Mouse (Mus musculus): ENCODE data around the gene Foxn3.

Foxn3 gene

GRCm38 (mm10) chr12:99563219-99564059 lies at the start of gene Foxn3:
Gene Foxn3, minus strand, starts transcription at chr12:99563582.
- DNase-seq (ENCODE audit: low read depth, low spot score) = peak; percentile 82

DNA sequence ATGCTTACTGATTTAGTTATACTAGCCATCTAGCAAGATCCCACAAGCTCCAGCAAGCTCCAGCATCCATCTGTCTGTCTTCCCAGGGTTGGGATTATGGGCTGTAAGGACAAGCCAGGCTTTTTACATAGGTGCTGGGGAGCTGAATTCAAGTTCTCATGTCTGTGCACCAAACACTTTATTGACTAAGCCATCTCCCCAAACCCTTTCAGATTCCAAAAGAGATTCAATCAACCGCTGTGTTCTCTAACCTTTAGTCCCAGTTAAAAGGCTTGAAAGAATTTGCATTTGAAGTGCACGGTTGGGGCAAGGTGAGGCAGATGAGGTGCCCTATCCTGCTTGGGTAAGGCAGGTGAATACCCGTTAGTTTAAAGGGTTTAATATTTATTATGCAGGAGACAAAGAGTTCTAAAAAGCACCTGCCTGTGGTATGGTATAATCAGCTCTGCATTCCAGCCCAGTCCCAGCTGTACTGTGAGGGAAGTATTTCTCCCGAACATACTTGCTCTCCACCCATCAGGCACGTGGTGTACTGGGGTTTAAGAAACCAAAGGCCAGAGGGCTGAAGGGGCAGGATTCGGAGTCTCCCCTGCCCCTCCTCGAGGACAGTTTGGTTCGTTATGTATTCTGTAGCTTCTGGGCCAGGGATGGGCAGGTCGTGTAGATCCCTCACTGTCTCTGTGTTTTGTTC lies 48.9 kb upstream of the Foxn3 start:
- DNase-seq (ENCODE audit: low read depth, low spot score) = no peak

- DNase-seq (ENCODE audit: low read depth, low spot score) = no peak
These were observed 47.5 kb upstream of the Foxn3 start for GRCm38 (mm10) chr12:99610868-99611267.

DNA sequence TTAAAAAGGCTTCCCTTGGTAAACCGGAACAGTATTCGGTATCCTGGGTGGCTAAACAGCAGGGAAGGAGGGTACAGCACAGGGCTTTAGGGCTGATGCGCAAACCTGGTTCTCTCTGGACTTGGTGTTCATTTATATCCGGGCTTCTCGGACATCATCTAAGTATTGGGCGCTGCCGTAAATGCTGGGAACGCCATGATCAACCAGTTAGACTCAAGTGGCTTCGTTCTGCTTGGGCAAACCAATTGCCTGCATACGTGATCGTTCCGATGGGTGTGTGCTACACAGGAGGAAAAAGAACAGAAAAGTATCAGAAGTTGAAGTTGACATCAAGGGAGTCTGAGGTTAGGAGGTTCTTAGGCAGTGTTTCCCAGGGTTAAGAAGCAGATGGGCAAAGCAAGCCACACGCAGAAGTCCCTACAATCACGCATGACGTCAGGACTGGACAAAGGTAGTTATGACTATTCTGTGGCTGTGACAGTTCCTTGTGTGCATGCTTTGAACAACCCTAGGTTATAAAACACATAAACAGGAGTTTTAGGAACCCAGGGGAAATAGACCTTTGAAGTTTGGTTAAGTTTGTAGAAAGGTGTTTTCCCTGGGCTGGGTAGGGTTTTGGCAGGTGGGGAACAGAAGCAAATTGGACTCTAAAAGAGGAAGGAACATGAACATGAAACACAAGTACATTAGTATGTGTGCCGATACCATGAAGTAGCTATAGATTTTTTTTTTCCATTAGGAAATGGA lies 46.9 kb upstream of the Foxn3 start:
- no peak for DNase-seq (ENCODE audit: low read depth, low spot score)

GRCm38 (mm10) chr12:99609643-99610042 lies 46.3 kb upstream of the Foxn3 start:
- no peak for DNase-seq (ENCODE audit: low read depth, low spot score)

GRCm38 (mm10) chr12:99608279-99608955 lies 45.0 kb upstream of the Foxn3 start:
- no peak for DNase-seq (ENCODE audit: low read depth, low spot score)

- no peak for DNase-seq (ENCODE audit: low read depth, low spot score)
These were observed 40.0 kb upstream of the Foxn3 start for GRCm38 (mm10) chr12:99603381-99603780.

DNA sequence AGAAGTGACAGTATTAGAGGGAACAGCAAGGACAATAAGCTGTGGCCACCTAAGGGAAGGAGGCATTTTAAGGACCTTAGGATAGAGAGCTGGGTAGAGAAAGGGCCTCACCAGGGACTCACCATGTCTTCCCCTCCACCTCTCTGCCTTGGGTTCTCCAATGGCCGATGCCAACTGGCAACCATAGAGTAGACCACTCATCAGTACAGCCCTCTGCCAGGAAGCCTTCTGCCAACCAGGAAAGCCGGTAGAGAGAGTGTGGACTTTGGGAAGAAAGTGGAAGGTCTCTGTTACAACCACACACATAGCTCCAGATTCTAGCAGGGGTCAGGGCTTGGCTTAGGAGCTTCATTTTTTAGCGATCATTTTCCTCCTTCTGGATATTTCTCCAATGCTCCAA lies 38.5 kb upstream of the Foxn3 start:
- DNase-seq (ENCODE audit: low read depth, low spot score) = no peak

GRCm38 (mm10) chr12:99601392-99601791 lies 38.0 kb upstream of the Foxn3 start:
- no peak for DNase-seq (ENCODE audit: low read depth, low spot score)

DNA sequence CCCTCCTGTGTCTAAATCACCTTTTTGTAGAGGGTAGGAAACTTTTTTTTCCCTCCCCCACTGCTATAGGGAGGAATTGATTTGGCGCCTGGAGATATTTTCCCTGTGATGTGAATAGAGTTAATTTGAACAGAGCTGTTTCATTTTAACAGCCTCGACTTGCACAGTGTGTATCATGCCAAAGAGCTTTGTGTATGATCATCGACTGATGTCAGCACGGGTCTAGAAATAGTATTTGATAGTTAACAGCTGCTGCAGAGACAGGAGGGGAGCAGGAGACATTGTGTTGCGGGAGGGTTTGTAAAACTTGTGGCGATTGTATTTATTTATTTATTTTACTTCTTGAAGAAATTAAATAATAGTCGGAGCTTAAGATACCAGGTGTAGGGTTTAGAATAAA lies 36.2 kb upstream of the Foxn3 start:
- DNase-seq (ENCODE audit: low read depth, low spot score) = no peak

DNA sequence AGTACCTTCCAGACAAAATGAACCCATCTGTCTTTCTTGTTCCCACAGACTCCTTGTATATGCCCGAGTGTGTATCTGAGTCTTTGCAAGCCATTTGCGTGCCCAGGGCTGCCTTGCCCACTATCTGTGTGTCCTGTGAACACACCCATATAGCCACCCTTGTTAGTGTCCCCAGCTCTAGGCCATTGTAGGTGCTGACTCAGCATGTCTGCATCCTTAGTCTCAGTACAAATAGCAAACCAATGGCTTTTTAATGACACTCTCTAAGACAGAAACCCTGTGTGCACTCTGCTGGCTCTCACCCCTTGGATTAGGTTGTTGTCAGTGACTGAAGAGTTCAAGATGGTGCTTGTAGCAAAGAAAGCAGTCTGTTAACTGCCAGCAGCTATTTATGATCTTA lies 33.0 kb upstream of the Foxn3 start:
- DNase-seq (ENCODE audit: low read depth, low spot score) = no peak

- DNase-seq (ENCODE audit: low read depth, low spot score) = no peak
These were observed 24.0 kb upstream of the Foxn3 start for GRCm38 (mm10) chr12:99587338-99587737.

GRCm38 (mm10) chr12:99579989-99580388 lies 16.6 kb upstream of the Foxn3 start:
- DNase-seq (ENCODE audit: low read depth, low spot score) = no peak

- DNase-seq (ENCODE audit: low read depth, low spot score) = no peak
These were observed 13.3 kb upstream of the Foxn3 start for GRCm38 (mm10) chr12:99576682-99577081.

- DNase-seq (ENCODE audit: low read depth, low spot score) = peak; percentile 86
These were observed 10.9 kb upstream of the Foxn3 start for GRCm38 (mm10) chr12:99574299-99574698.

DNA sequence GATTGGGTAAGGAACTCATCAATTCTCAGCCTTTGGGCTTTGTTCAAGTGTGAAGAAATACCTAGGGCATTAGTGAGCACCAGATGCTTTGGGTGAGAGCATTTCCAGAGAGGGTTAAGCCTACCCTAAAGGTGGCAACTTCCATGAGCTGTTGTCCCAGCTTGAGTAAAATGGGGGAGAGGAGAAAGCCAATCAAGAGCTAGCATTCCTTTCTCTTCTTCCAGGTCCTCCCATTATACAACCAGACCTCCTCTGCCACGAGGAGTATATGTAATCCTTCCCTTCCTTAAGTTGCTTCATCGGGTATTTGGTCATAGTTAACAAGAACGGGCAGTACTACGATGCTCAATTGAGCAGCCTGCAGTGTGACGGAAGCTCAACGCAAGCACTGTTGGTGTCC lies 9.7 kb upstream of the Foxn3 start:
- no peak for DNase-seq (ENCODE audit: low read depth, low spot score)

DNA sequence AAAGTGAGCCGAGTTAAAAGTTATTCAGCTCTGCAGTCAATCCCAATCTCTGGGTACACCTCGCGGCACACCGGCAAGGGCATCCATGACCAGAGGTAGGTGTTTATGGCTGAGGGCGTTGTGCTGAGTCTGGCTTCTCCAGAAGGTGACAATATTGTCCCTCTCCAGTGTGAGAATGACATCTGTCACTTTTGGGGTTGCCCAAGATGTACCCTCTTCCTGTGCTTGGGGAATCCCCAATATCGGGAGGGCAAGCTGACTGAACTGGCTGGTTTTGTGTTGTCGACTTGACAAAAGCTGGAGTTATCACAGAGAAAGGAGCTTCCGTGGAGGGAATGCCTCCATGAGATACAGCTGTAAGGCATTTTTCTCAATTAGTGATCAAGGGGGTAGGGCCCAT lies 8.6 kb upstream of the Foxn3 start:
- DNase-seq (ENCODE audit: low read depth, low spot score) = no peak

- DNase-seq (ENCODE audit: low read depth, low spot score) = no peak
These were observed 7.0 kb upstream of the Foxn3 start for GRCm38 (mm10) chr12:99570197-99570956.

DNA sequence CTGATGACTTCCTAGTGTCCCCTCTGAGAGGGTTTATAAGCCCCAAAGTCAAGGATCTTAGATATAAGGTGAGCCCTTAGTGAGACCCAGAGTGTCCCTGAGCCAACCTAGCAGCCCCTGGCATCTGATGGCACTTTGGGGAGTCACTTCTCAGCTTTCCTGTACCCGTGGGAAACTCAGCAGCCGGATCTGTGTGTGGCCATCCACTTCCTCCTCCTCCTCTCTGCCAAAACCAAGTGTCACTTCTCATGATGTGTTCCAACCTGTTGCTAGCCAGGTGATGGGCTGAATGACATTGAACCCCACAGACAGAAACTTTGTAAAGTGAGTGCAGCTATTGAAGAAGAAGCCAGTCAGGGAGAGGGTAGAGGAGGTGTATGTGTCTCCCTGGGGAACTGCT lies 2.2 kb upstream of the Foxn3 start:
- no peak for DNase-seq (ENCODE audit: low read depth, low spot score)

- DNase-seq (ENCODE audit: low read depth, low spot score) = no peak
These were observed 1.0 kb upstream of the Foxn3 start for GRCm38 (mm10) chr12:99564301-99564910.

DNA sequence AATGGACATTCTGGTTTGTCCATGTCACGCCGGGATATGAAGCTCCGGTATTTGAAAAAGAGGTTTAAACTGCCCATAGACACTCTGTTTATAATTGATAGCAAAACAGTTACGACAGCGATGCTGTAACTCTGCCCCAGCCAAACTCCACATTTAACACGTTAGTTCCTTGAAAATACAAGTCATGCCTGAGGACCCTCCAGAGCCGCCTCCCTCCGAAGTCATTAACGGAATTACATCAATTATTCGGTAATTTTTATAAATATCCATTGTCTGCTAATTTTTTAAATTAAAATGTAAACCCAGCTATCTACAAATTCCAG lies 554 bp downstream of the Foxn3 start:
- DNase-seq (ENCODE audit: low read depth, low spot score) = no peak
